Mouse (Mus musculus): Measurements from ENCODE around the gene B4galt5. TPM values are rescaled to one million over a fixed set of nuclear protein-coding genes. Genes with fewer than 3 reads are reported as not detected.

Gene B4galt5
- total and polyA plus RNA-seq, 3 experiments, result 4.6 to 34.4 (median 6.5) TPM

DNA sequence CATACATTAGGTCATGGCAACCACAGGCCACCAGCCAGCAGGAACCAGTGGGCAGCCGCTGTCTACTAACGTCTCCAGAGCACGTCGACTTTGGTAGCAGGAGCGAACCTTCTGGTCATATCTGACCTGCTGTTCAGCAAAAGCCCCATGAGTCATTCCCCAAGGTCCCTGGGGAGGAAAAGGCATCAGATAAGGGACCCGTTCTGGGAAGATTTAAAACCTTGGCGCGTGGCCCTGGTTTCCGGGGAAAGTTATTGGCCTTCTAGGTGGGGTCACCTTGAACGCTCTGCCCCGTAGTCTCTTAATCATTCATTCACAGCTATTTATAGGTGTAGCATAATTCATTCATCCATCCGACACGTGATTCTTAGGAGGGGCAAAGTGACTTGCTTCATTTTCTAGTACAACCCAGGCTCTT is 34.7 kb upstream of the B4galt5 start:
- no peak overlapping the region for H3K9ac ChIP-seq (ENCODE audit: control insufficient read depth, low read depth, low read length, poor library complexity, severe bottlenecking)
- peaks cover 0 to 8% of the 10 kb centered on the region in 2 experiments; a peak in 2 of 4 replicates for H3K27me3 ChIP-seq (ENCODE audit: control insufficient read depth in 1 of 2, insufficient read depth in 2 of 2, low read length in 2 of 2)
- DNase-seq (ENCODE audit: low read depth, low spot score), result no peak
- H3K79me2 ChIP-seq (ENCODE audit: control insufficient read depth, insufficient read depth, low read length, poor library complexity), result no peaks in the 10 kb centered on the region
- no peak overlapping the region for H3K27ac ChIP-seq (ENCODE audit: control insufficient read depth, low read depth, low read length)
- peaks cover 0 to 11% of the 10 kb centered on the region in 2 experiments; a peak in 2 of 4 replicates for H3K4me1 ChIP-seq (ENCODE audit: control insufficient read depth in 1 of 2, insufficient read depth in 2 of 2, low read length in 2 of 2)
- no peaks in the 10 kb centered on the region for H3K9me3 ChIP-seq (replicated peaks; ENCODE audit: insufficient read depth, low read length)
- no peak overlapping the region for H3K4me3 ChIP-seq (ENCODE audit: control insufficient read depth in 1 of 2, insufficient read depth in 1 of 2, low read depth in 2 of 2, low read length in 2 of 2)
- H3K36me3 ChIP-seq (ENCODE audit: control insufficient read depth in 1 of 2, insufficient read depth in 2 of 2, low read length in 2 of 2), result peaks cover 0 to 4% of the 10 kb centered on the region in 2 experiments; a peak in 1 of 4 replicates
- TF ChIP-seq RCOR1 (IDR thresholded peaks at IDR 0.05; ENCODE audit: low read depth, low read length), result no peak
- TF ChIP-seq TAL1 (IDR thresholded peaks at IDR 0.05; ENCODE audit: low read length), result no peak
- no peak for TF ChIP-seq ZKSCAN1 (IDR thresholded peaks at IDR 0.05; ENCODE audit: low read depth, low read length)
- TF ChIP-seq MAZ (IDR thresholded peaks at IDR 0.05; ENCODE audit: low read depth, low read length), result no peak
- TF ChIP-seq USF2 (IDR thresholded peaks at IDR 0.05; ENCODE audit: borderline replicate concordance in 1 of 2, insufficient read depth in 1 of 2, low read depth in 1 of 2, low read length in 2 of 2), result no peak
- no peak for TF ChIP-seq SIN3A (IDR thresholded peaks at IDR 0.05; ENCODE audit: low read length)
- TF ChIP-seq HCFC1 (IDR thresholded peaks at IDR 0.05; ENCODE audit: low read depth, low read length), result no peak
- no peak for TF ChIP-seq CTCF (IDR thresholded peaks at IDR 0.05 in 2 of 3, conservative IDR thresholded peaks at IDR 0.05 in 1 of 3; ENCODE audit: control insufficient read depth in 1 of 3, insufficient read depth in 1 of 3, low read depth in 2 of 3, low read length in 3 of 3, poor library complexity in 1 of 3, severe bottlenecking in 1 of 3)
- no peak for TF ChIP-seq NRF1 (IDR thresholded peaks at IDR 0.05; ENCODE audit: insufficient read depth, low read depth, low read length, poor library complexity, severe bottlenecking)
- no peak for TF ChIP-seq TBP (IDR thresholded peaks at IDR 0.05; ENCODE audit: low read depth, low read length)
- no peak for TF ChIP-seq POLR2AphosphoS2 (IDR thresholded peaks at IDR 0.05; ENCODE audit: low read length)
- no peak for TF ChIP-seq POLR2AphosphoS5 (IDR thresholded peaks at IDR 0.05; ENCODE audit: borderline replicate concordance, low read depth, low read length)
- TF ChIP-seq ETS1 (IDR thresholded peaks at IDR 0.05; ENCODE audit: low read depth, low read length), result no peak

DNA sequence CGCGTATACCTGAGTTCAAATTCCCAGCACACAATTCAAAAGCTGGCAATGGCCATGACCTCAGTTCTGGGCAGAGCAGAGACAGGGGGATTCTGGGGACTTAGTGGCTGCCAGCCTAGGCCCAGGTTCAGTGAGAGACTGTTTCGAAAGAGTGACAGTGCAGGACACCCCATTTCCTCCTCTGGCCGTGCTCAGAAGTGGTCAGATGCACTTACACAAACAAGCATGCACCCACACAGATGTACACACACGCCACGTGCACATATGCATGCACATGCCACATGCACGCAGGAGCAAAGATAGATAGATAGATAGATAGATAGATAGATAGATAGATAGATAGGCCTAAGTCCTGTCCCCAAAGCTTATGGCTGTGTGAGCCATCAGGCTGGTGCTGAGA is 33.4 kb upstream of the B4galt5 start:
- Histone ChIP-seq H3K9me3 (replicated peaks; ENCODE audit: insufficient read depth, low read length) (no peaks in the 10 kb centered on the region), H3K9ac (ENCODE audit: control insufficient read depth, low read depth, low read length, poor library complexity, severe bottlenecking) (no peak overlapping the region), H3K4me1 (ENCODE audit: control insufficient read depth in 1 of 2, insufficient read depth in 2 of 2, low read length in 2 of 2) (peaks cover 0 to 11% of the 10 kb centered on the region in 2 experiments; a peak in 2 of 4 replicates), H3K27me3 (ENCODE audit: control insufficient read depth in 1 of 2, insufficient read depth in 2 of 2, low read length in 2 of 2) (peaks cover 0 to 8% of the 10 kb centered on the region in 2 experiments; a peak in 2 of 4 replicates), H3K79me2 (ENCODE audit: control insufficient read depth, insufficient read depth, low read length, poor library complexity) (no peaks in the 10 kb centered on the region), H3K27ac (ENCODE audit: control insufficient read depth, low read depth, low read length) (no peak overlapping the region), H3K4me3 (ENCODE audit: control insufficient read depth in 1 of 2, insufficient read depth in 1 of 2, low read depth in 2 of 2, low read length in 2 of 2) (no peak overlapping the region), H3K36me3 (ENCODE audit: control insufficient read depth in 1 of 2, insufficient read depth in 2 of 2, low read length in 2 of 2) (peaks cover 0 to 4% of the 10 kb centered on the region in 2 experiments; a peak in 1 of 4 replicates)
- no peak for DNase-seq (ENCODE audit: low read depth, low spot score)
- no peak for TF ChIP-seq BHLHE40 (IDR thresholded peaks at IDR 0.05; ENCODE audit: borderline replicate concordance, low read depth, low read length)
- no peak for TF ChIP-seq GATA1 (IDR thresholded peaks at IDR 0.05; ENCODE audit: low read depth, low read length)
- TF ChIP-seq POLR2AphosphoS2 (IDR thresholded peaks at IDR 0.05; ENCODE audit: low read length), result no peak
- no peak for TF ChIP-seq ZKSCAN1 (IDR thresholded peaks at IDR 0.05; ENCODE audit: low read depth, low read length)
- TF ChIP-seq TCF12 (IDR thresholded peaks at IDR 0.05; ENCODE audit: low read depth, low read length), result no peak
- no peak for TF ChIP-seq POLR2AphosphoS5 (IDR thresholded peaks at IDR 0.05; ENCODE audit: borderline replicate concordance, low read depth, low read length)
- TF ChIP-seq CTCF (IDR thresholded peaks at IDR 0.05 in 2 of 3, conservative IDR thresholded peaks at IDR 0.05 in 1 of 3; ENCODE audit: control insufficient read depth in 1 of 3, insufficient read depth in 1 of 3, low read depth in 2 of 3, low read length in 3 of 3, poor library complexity in 1 of 3, severe bottlenecking in 1 of 3), result no peak
- TF ChIP-seq ELF1 (IDR thresholded peaks at IDR 0.05; ENCODE audit: low read depth, low read length), result no peak
- no peak for TF ChIP-seq MAX (IDR thresholded peaks at IDR 0.05; ENCODE audit: low read length)
- TF ChIP-seq CHD1 (IDR thresholded peaks at IDR 0.05; ENCODE audit: low read depth, low read length), result no peak
- TF ChIP-seq ZNF384 (IDR thresholded peaks at IDR 0.05; ENCODE audit: low read depth, low read length), result no peak
- TF ChIP-seq ETS1 (IDR thresholded peaks at IDR 0.05; ENCODE audit: low read depth, low read length), result no peak
- no peak for TF ChIP-seq POLR2A (IDR thresholded peaks at IDR 0.05; ENCODE audit: control insufficient read depth in 1 of 2, insufficient read depth in 1 of 2, low read depth in 1 of 2, low read length in 2 of 2, poor library complexity in 1 of 2)
- TF ChIP-seq GABPA (IDR thresholded peaks at IDR 0.05; ENCODE audit: low read depth, low read length), result no peak
- no peak for TF ChIP-seq TAL1 (IDR thresholded peaks at IDR 0.05; ENCODE audit: low read length)
- TF ChIP-seq HCFC1 (IDR thresholded peaks at IDR 0.05; ENCODE audit: low read depth, low read length), result no peak
- no peak for TF ChIP-seq ZC3H11A (IDR thresholded peaks at IDR 0.05; ENCODE audit: low read depth, low read length)
- no peak for TF ChIP-seq E2F4 (IDR thresholded peaks at IDR 0.05; ENCODE audit: borderline replicate concordance, low read depth, low read length)
- TF ChIP-seq RAD21 (IDR thresholded peaks at IDR 0.05; ENCODE audit: low read depth, low read length), result no peak
- TF ChIP-seq MAZ (IDR thresholded peaks at IDR 0.05; ENCODE audit: low read depth, low read length), result no peak
